Mouse (Mus musculus) colon, adult 2 months (tissue): ENCODE results near the gene Gm21761. TPM values are rescaled to one million over a fixed set of nuclear protein-coding genes. Genes with fewer than 3 reads are reported as not detected.

Source experiments
- polyA plus RNA-seq: library from polyadenylated mRNA; depleted of rRNA; stranded (reverse); fragments of >200 nt; gene quantifications from 2 replicates; pipeline ENCODE4 v1.2.3, GENCODE M21; 2012; rRNA removed

The Gm21761 gene
- not detected in 2 replicates for polyA plus RNA-seq

DNA sequence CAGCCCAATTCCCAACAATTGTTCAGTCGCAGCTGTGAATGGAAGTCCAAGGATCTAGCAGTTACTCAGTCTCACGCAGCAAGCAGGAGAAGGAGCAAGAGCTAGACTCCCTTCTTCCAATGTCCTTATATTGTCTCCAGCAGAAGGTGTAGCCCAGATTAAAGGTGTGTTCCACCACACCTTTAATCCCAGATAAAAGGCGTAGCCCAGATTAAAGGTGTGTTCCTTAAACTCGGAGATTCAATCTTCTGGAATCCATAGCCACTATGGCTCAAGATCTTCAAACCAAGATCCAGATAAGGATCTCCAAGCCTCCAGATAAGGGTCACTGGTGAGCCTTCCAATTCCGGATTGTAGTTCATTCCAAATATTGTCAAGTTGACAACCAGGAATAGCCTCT lies at the start of gene Gm21761:
Gm21761 (minus strand) TSS at position 101 of the 400 bp plus-strand sequence.

DNA sequence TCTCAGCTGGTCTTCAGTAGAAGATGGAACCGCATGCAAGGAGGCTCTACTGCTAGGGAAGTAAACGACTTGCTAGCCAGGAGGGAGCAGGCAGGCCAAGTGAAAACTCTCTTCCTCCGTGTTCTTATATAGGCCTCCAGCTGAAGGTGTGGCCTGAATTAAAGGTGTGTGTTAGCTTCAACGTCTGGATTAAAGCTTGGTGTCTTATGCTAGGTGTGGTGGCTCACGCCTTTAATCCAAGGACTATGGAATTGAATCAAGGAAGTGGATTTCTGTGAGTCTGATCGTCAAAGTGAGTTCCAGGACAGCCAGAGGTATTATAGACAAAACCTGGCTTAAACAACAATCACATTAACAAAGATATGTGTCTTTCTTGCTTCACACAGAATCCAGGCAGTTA lies 21.6 kb upstream of the Gm21761 start, which contains the start of gene B020031M17Rik:
B020031M17Rik (minus strand) TSS at position 101 of the 400 bp plus-strand sequence.

DNA sequence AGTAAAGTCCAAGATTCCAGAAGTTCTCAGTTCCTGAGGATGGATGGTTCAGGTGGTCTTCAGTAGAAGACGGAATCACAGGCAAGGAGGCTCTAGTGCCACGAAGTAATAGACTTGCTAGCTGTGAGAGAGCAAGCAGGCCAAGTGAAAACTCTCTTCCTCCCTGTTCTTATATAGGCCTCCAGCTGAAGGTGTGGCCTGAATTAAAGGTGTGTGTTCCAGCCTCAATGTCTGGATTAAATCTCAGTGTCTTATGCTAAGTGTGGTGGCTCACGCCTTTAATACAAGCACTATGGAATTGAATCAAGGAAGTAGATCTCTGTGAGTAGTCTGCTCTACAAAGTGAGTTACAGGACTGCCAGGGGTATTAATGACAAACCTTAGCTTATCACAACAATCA lies 34.4 kb downstream of the Gm21761 start, which contains the start of gene Tcstv1:
Tcstv1 (minus strand) TSS at position 101 of the 400 bp plus-strand sequence.

Other genes with a start within 250 kb of the Gm21761 start
- 28.4 and 33.1 TPM in 2 replicates for gene Hmgcs1, start 238.9 kb downstream of the Gm21761 start, polyA plus RNA-seq
- gene Nim1k, start 173.4 kb downstream of the Gm21761 start, polyA plus RNA-seq = 0.32 and 0.42 TPM in 2 replicates
- gene Zfp131, start 138.4 kb downstream of the Gm21761 start, polyA plus RNA-seq = 4.8 and 7.9 TPM in 2 replicates
- gene AF067063, start 99.1 kb downstream of the Gm21761 start, polyA plus RNA-seq = not detected in 2 replicates
- not detected in 2 replicates for gene D13Ertd608e, start 93.3 kb downstream of the Gm21761 start, polyA plus RNA-seq
- not detected in 2 replicates for gene Tcstv1, start 34.5 kb downstream of the Gm21761 start, polyA plus RNA-seq
- not detected in 2 replicates for gene B020031M17Rik, start 21.5 kb upstream of the Gm21761 start, polyA plus RNA-seq
- gene Gm36079, start 97.7 kb upstream of the Gm21761 start, polyA plus RNA-seq = not detected in 2 replicates
- 0.29 and 0.31 TPM in 2 replicates for gene Gm21188, start 122.9 kb upstream of the Gm21761 start, polyA plus RNA-seq
- not detected in 2 replicates for gene Gm20767, start 211.0 kb upstream of the Gm21761 start, polyA plus RNA-seq
- not detected in 2 replicates for gene Gm21818, start 243.2 kb upstream of the Gm21761 start, polyA plus RNA-seq